Mouse (Mus musculus): ENCODE data around the gene Wdsub1.

DNA sequence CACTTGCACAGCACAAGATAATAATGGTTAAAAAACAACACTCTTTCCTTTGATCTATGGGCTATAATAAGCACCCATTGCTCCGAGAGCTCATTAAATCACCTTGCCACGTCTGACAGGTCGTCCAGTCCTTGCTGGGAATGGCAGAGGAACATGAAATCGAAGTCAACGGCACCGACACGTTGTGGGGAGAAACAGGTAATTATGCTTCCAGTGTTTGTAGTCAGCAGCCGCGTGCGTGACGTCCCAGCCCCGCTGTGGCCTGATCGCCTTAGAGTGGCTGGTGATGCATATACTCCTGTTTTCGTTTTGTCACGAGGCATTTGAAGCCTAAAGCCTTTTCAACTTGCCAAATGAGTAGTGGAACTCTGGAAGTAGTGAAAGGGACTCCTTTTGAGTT is 62.3 kb downstream of the Wdsub1 start:
- no peak for TF ChIP-seq CTCF (IDR thresholded peaks at IDR 0.05; ENCODE audit: low read depth)
- TF ChIP-seq EP300 (IDR thresholded peaks at IDR 0.05; ENCODE audit: low read depth) = no peak
